In genomic region chrX:77079776-77080175, GRCm38 (mm10) we compare ENCODE assay signal across 21 mouse cellular contexts.
DNase-seq lines count a peak whose midpoint lies in the region; ATAC-seq lines count a peak whose summit lies in the region.
"Had no signal": no experiment of that assay in that cellular context is flagged by ENCODE, and none has a peak within 500 bp of the region (broad histone marks: within the 10 kb centered on the region; RNA-seq: fewer than 3 reads in every experiment).

No protein-coding gene starts in this region.

- H3K36me3 ChIP-seq in embryonic facial prominence, embryonic 14.5 days (ENCODE audit: control insufficient read depth, insufficient read depth, low read length) = no peaks in the 10 kb centered on the region
- no peaks in the 10 kb centered on the region for H3K36me3 ChIP-seq in embryonic facial prominence, embryonic 10.5 days (replicated peaks)
- H3K36me3 ChIP-seq in hindbrain, embryonic 10.5 days = no peaks in the 10 kb centered on the region
- H3K36me3 ChIP-seq: G1E; heart, embryonic 15.5 days; liver, embryonic 13.5 days; midbrain, embryonic 13.5 days had no signal

- H3K4me3 ChIP-seq in embryonic facial prominence, embryonic 14.5 days (ENCODE audit: low read depth, low read length) = no peak overlapping the region
- H3K4me3 ChIP-seq in embryonic facial prominence, embryonic 10.5 days = no peak overlapping the region
- no peak overlapping the region for H3K4me3 ChIP-seq in hindbrain, embryonic 10.5 days
- H3K4me3 ChIP-seq: heart, embryonic 15.5 days; liver, embryonic 13.5 days; midbrain, embryonic 13.5 days had no signal

- peak; percentile 33 for DNase-seq in embryonic facial prominence, embryonic 14.5 days (ENCODE audit: low spot score)
- DNase-seq in embryonic facial prominence, embryonic 10.5 days (ENCODE audit: low spot score) = no peak
- DNase-seq in layer of hippocampus, adult 18-20 months (ENCODE audit: low spot score in 2 of 2) = peak; percentile 22 to 41
- DNase-seq in layer of hippocampus, postnatal 25 days (ENCODE audit: extremely low spot score in 1 of 2, low spot score in 1 of 2) = no peak
- peak; percentile 45 for DNase-seq in layer of hippocampus, adult 9-11 months
- peak; percentile 55 for DNase-seq in telencephalon, adult 2 months (ENCODE audit: low read depth, low spot score)
- DNase-seq in Muller cell, postnatal 12 days (ENCODE audit: inconsistent ontology term) = no peak
- no peak for DNase-seq in hindbrain, embryonic 10.5 days (ENCODE audit: low spot score)
- DNase-seq: cerebellum, adult 11 months; cerebellum, postnatal 25 days; heart, adult 18-20 months; kidney, adult 9 months; kidney, postnatal 4 days; liver, embryonic 13.5 days; retina, postnatal 1 day; thymus, postnatal 14 days had no signal

- H3K4me2 ChIP-seq in embryonic facial prominence, embryonic 14.5 days (ENCODE audit: low read depth, low read length) = no peak overlapping the region
- H3K4me2 ChIP-seq: heart, embryonic 15.5 days; liver, embryonic 13.5 days; midbrain, embryonic 13.5 days had no signal

- H3K9ac ChIP-seq in embryonic facial prominence, embryonic 14.5 days (ENCODE audit: low read depth, low read length) = no peak overlapping the region
- H3K9ac ChIP-seq: heart, embryonic 15.5 days; liver, embryonic 13.5 days; midbrain, embryonic 13.5 days had no signal

- H3K9me3 ChIP-seq in embryonic facial prominence, embryonic 14.5 days (ENCODE audit: control insufficient read depth, low read length) = no peaks in the 10 kb centered on the region
- no peaks in the 10 kb centered on the region for H3K9me3 ChIP-seq in embryonic facial prominence, embryonic 10.5 days
- H3K9me3 ChIP-seq in hindbrain, embryonic 10.5 days = no peaks in the 10 kb centered on the region
- H3K9me3 ChIP-seq: G1E; heart, embryonic 15.5 days; liver, embryonic 13.5 days; midbrain, embryonic 13.5 days had no signal

- H3K4me1 ChIP-seq in embryonic facial prominence, embryonic 14.5 days (ENCODE audit: control insufficient read depth, insufficient read depth, low read length) = no peaks in the 10 kb centered on the region
- no peaks in the 10 kb centered on the region for H3K4me1 ChIP-seq in embryonic facial prominence, embryonic 10.5 days
- H3K4me1 ChIP-seq in hindbrain, embryonic 10.5 days (replicated peaks) = no peaks in the 10 kb centered on the region
- H3K4me1 ChIP-seq: heart, embryonic 15.5 days; liver, embryonic 13.5 days; midbrain, embryonic 13.5 days had no signal

- ATAC-seq in embryonic facial prominence, embryonic 14.5 days (ENCODE audit: low read depth) = no peak
- ATAC-seq: CD4-positive, CD25-positive, alpha-beta regulatory T cell, adult 4 months; midbrain, embryonic 13.5 days had no signal

- H3K27me3 ChIP-seq in embryonic facial prominence, embryonic 14.5 days (replicated peaks; ENCODE audit: control insufficient read depth, insufficient read depth, low read length) = no peaks in the 10 kb centered on the region
- no peaks in the 10 kb centered on the region for H3K27me3 ChIP-seq in embryonic facial prominence, embryonic 10.5 days (replicated peaks; ENCODE audit: low read depth, poor library complexity, severe bottlenecking)
- H3K27me3 ChIP-seq in hindbrain, embryonic 10.5 days (ENCODE audit: insufficient read depth, poor library complexity, severe bottlenecking) = no peaks in the 10 kb centered on the region
- H3K27me3 ChIP-seq: heart, embryonic 15.5 days; liver, embryonic 13.5 days; midbrain, embryonic 13.5 days had no signal

- 53% methylated on average over 4 of the region's 4 CpGs for WGBS in embryonic facial prominence, embryonic 14.5 days
- 89% methylated on average over 4 of the region's 4 CpGs for WGBS in embryonic facial prominence, embryonic 10.5 days
- 92% methylated on average over 4 of the region's 4 CpGs for WGBS in hindbrain, embryonic 10.5 days

- H3K27ac ChIP-seq in embryonic facial prominence, embryonic 14.5 days (replicated peaks; ENCODE audit: low read depth, low read length) = no peak overlapping the region
- H3K27ac ChIP-seq in embryonic facial prominence, embryonic 10.5 days (replicated peaks) = no peak overlapping the region
- H3K27ac ChIP-seq in hindbrain, embryonic 10.5 days = no peak overlapping the region
- H3K27ac ChIP-seq: heart, embryonic 15.5 days; liver, embryonic 13.5 days; midbrain, embryonic 13.5 days; stomach, postnatal 0 days had no signal

Comparison
In these comparisons a context has a peak if more than half of its experiments do, and no peak if none do; other contexts are left out.
1. DNase-seq: peak in embryonic facial prominence, embryonic 14.5 days (single experiment), layer of hippocampus, adult 18-20 months (2 of 2), layer of hippocampus, adult 9-11 months (single experiment) and telencephalon, adult 2 months (single experiment); none in embryonic facial prominence, embryonic 10.5 days (single experiment), layer of hippocampus, postnatal 25 days (0 of 2), Muller cell, postnatal 12 days (single experiment) and hindbrain, embryonic 10.5 days (single experiment).